Mouse (Mus musculus) myocyte (in vitro differentiated cells): ENCODE data around the gene Mvb12b.
A peak's percentile ranks its signal among the peaks of the same experiment; 100 is the strongest.

Experiments used
- CEBPB ChIP-seq: IDR thresholded peaks from 2 replicates; pipeline ENCODE4 v1.6.1; 2011; ENCODE audit warnings: mild to moderate bottlenecking, moderate library complexity; ENCODE audit not compliant: poor library complexity, insufficient read depth, severe bottlenecking
- E2F4 ChIP-seq: IDR thresholded peaks from one replicate; pipeline ENCODE4 v1.6.1; 2011; ENCODE audit warnings: mild to moderate bottlenecking, control low read depth, moderate library complexity; ENCODE audit not compliant: insufficient read depth
- MYOD1 ChIP-seq, 3 experiments: IDR thresholded peaks; one replicate each; pipeline ENCODE4 v1.6.1; 2011; ENCODE audit warnings: control low read depth in 2 of 3, low read depth in 2 of 3, mild to moderate bottlenecking in 2 of 3, moderate library complexity in 1 of 3; ENCODE audit not compliant: insufficient read length in 2 of 3, control insufficient read depth in 1 of 3
- POLR2A ChIP-seq: IDR thresholded peaks from one replicate; pipeline ENCODE4 v1.6.1; 2011; ENCODE audit warnings: low read depth, mild to moderate bottlenecking, control low read depth, moderate library complexity; ENCODE audit not compliant: insufficient read length
- POLR2AphosphoS2 ChIP-seq: IDR thresholded peaks from one replicate; pipeline ENCODE4 v1.6.1; 2011; ENCODE audit warnings: low read depth, control low read depth; ENCODE audit not compliant: insufficient read length
- TCF12 ChIP-seq: IDR thresholded peaks from one replicate; pipeline ENCODE4 v1.6.1; 2011; ENCODE audit warnings: mild to moderate bottlenecking, control low read depth; ENCODE audit not compliant: poor library complexity, insufficient read depth, severe bottlenecking
- TCF3 ChIP-seq: IDR thresholded peaks from one replicate; pipeline ENCODE4 v1.6.1; 2011; ENCODE audit warnings: low read depth, control low read depth; ENCODE audit not compliant: insufficient read length
- USF1 ChIP-seq: IDR thresholded peaks from one replicate; pipeline ENCODE4 v1.6.1; 2011; ENCODE audit warnings: low read depth, mild to moderate bottlenecking, control low read depth, moderate library complexity

GRCm38 (mm10) chr2:33817080-33817479 lies 70.7 kb downstream of the Mvb12b start:
- TF ChIP-seq CEBPB: no peak
- TF ChIP-seq POLR2AphosphoS2: no peak
- no peak for TF ChIP-seq POLR2A
- TF ChIP-seq MYOD1 (IDR thresholded peaks at IDR 0.05; ENCODE audit: control insufficient read depth in 1 of 3, insufficient read length in 2 of 3, low read depth in 2 of 3): peak in 2 of 3 experiments; percentile 59 to 68
- no peak for TF ChIP-seq E2F4
- TF ChIP-seq USF1: no peak
- no peak for TF ChIP-seq TCF12
- no peak for TF ChIP-seq TCF3
